Mouse (Mus musculus): ENCODE data around the gene Igfbp6. TPM values are rescaled to one million over a fixed set of nuclear protein-coding genes. Genes with fewer than 3 reads are reported as not detected.

The Igfbp6 gene
- total and polyA plus RNA-seq, 3 experiments = 0.38 TPM; not detected in 2

DNA sequence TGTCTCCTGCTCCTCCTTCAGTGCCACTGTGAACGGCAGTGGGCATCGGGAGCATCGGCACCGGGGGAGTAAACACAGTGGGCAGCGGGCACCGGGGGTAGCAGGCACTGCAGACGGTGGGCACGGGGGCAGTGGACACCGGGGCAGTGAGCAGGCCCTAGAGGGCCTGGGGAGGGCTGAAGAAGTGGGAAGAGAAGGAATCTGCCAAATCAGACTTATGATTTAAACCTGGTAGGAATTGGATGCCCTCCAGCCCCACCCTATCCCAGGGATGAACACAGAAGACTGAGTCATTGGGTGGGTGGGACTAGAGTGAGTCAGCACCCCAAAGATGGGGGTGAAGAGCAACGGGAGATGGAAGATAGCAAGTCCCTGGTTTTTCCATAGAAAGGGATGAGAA, 1.2 kb downstream of the Igfbp6 start:
- peaks cover 14 to 33% of the 10 kb centered on the region in 2 experiments for H3K4me1 ChIP-seq (ENCODE audit: control insufficient read depth in 1 of 2, insufficient read depth in 2 of 2)
- no peak overlapping the region for H3K4me3 ChIP-seq (replicated peaks in 1 of 3; ENCODE audit: low read depth in 2 of 3, low read length in 2 of 3, poor library complexity in 1 of 3)
- H3K4me2 ChIP-seq (ENCODE audit: insufficient read depth, low read depth, poor library complexity, severe bottlenecking) = no peak overlapping the region
- H3K79me2 ChIP-seq (replicated peaks; ENCODE audit: control insufficient read depth, extremely low read depth, insufficient read depth, poor library complexity, severe bottlenecking) = no peaks in the 10 kb centered on the region
- TF ChIP-seq MEF2A (IDR thresholded peaks at IDR 0.05; ENCODE audit: borderline replicate concordance, low read depth, low read length) (no peak), MAX (IDR thresholded peaks at IDR 0.05; ENCODE audit: low read length) (no peak), ZKSCAN1 (IDR thresholded peaks at IDR 0.05; ENCODE audit: borderline replicate concordance, low read depth, low read length) (no peak), TBP (conservative IDR thresholded peaks at IDR 0.05; ENCODE audit: low read depth, low read length) (no peak), E2F4 (IDR thresholded peaks at IDR 0.05; ENCODE audit: insufficient replicate concordance, low read depth, low read length) (no peak), ZNF384 (IDR thresholded peaks at IDR 0.05; ENCODE audit: low read depth, low read length) (no peak), POLR2AphosphoS2 (IDR thresholded peaks at IDR 0.05; ENCODE audit: low read depth, low read length) (no peak), MAFK (IDR thresholded peaks at IDR 0.05; ENCODE audit: insufficient replicate concordance, low read length) (no peak), HCFC1 (IDR thresholded peaks at IDR 0.05; ENCODE audit: low read depth, low read length) (no peak), JUN (IDR thresholded peaks at IDR 0.05; ENCODE audit: insufficient read depth, low read depth, low read length) (no peak), IRF4 (IDR thresholded peaks at IDR 0.05; ENCODE audit: low read depth, low read length) (no peak)
- no peaks in the 10 kb centered on the region for H3K9me3 ChIP-seq (replicated peaks; ENCODE audit: low read length)
- H3K36me3 ChIP-seq (replicated peaks in 1 of 2; ENCODE audit: control insufficient read depth in 1 of 2, insufficient read depth in 1 of 2, low read length in 1 of 2) = no peaks in the 10 kb centered on the region
- no peak for DNase-seq (ENCODE audit: extremely low read depth)
- no peak overlapping the region for H3K27ac ChIP-seq (ENCODE audit: insufficient read depth, low read depth)
- in situ Hi-C loops (cut with MboI; ENCODE audit: low pct_ligation_motif_present, low pct_unique_long_range_greater_than_20kb, low sequenced_read_pairs) (no loop called here), dilution Hi-C loops (cut with MboI; ENCODE audit: extremely low pct_ligation_motif_present, extremely low pct_unique_long_range_greater_than_20kb, low sequenced_read_pairs) (no loop called here)
- no peak overlapping the region for H3K9ac ChIP-seq (ENCODE audit: insufficient read depth, low read depth)
- H3K27me3 ChIP-seq (replicated peaks) = peaks cover 32% of the 10 kb centered on the region

DNA sequence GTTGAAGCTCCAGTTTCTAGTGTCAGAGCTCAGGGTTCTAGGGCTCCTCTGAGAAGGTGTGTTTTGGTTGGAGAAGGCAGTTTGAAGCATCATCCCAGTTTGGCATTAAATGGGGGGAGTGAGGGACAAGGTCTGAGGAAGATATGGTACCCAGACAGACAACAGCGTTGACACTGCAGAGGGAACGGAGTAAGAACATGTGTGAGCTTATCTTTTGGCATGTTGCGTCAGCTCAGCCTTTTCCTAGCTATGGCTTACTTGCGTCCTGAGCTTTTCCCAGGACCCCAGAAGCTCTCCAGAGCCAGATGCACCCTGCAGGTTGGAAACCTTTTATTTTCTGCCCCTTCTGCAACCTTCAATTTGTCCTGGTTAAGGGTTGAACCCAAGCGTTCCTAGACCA, 1.9 kb downstream of the Igfbp6 start:
- Histone ChIP-seq H3K36me3 (replicated peaks in 1 of 2; ENCODE audit: control insufficient read depth in 1 of 2, insufficient read depth in 1 of 2, low read length in 1 of 2) (no peaks in the 10 kb centered on the region), H3K9me3 (replicated peaks; ENCODE audit: low read length) (no peaks in the 10 kb centered on the region), H3K79me2 (replicated peaks; ENCODE audit: control insufficient read depth, extremely low read depth, insufficient read depth, poor library complexity, severe bottlenecking) (no peaks in the 10 kb centered on the region), H3K4me1 (ENCODE audit: control insufficient read depth in 1 of 2, insufficient read depth in 2 of 2) (peaks cover 17 to 40% of the 10 kb centered on the region in 2 experiments), H3K9ac (ENCODE audit: insufficient read depth, low read depth) (no peak overlapping the region), H3K4me3 (replicated peaks in 1 of 3; ENCODE audit: low read depth in 2 of 3, low read length in 2 of 3, poor library complexity in 1 of 3) (no peak overlapping the region), H3K27me3 (replicated peaks) (peaks cover 32% of the 10 kb centered on the region), H3K27ac (ENCODE audit: insufficient read depth, low read depth) (no peak overlapping the region), H3K4me2 (ENCODE audit: insufficient read depth, low read depth, poor library complexity, severe bottlenecking) (no peak overlapping the region)
- no peak for DNase-seq (ENCODE audit: extremely low read depth)
- in situ Hi-C loops (cut with MboI; ENCODE audit: low pct_ligation_motif_present, low pct_unique_long_range_greater_than_20kb, low sequenced_read_pairs) = no loop called here
- TF ChIP-seq PAX5 (IDR thresholded peaks at IDR 0.05; ENCODE audit: low read length) (no peak), ZC3H11A (IDR thresholded peaks at IDR 0.05; ENCODE audit: low read depth, low read length) (no peak), RCOR1 (conservative IDR thresholded peaks at IDR 0.05; ENCODE audit: low read depth, low read length) (no peak), CHD2 (IDR thresholded peaks at IDR 0.05; ENCODE audit: low read length) (no peak), ZMIZ1 (IDR thresholded peaks at IDR 0.05; ENCODE audit: low read depth, low read length) (no peak), MEF2A (IDR thresholded peaks at IDR 0.05; ENCODE audit: borderline replicate concordance, low read depth, low read length) (no peak), ELF1 (IDR thresholded peaks at IDR 0.05; ENCODE audit: low read depth, low read length) (no peak)
- dilution Hi-C loops (cut with MboI; ENCODE audit: extremely low pct_ligation_motif_present, extremely low pct_unique_long_range_greater_than_20kb, low sequenced_read_pairs) = no loop called here
